Mouse (Mus musculus) Patski (cell line): Measurements from ENCODE around the gene Mylip. TPM values are rescaled to one million over a fixed set of nuclear protein-coding genes. Genes with fewer than 3 reads are reported as not detected.

Experiments used
- ATAC-seq: fragments of 100-300 bp; one replicate; pipeline ENCODE4 v1.8.0; 2021
- CTCF ChIA-PET: fragments of 350-600 bp; sonication (Branson Sonifier 250); formaldehyde crosslinking; loops from one replicate; lab custom pipeline; 2022; ENCODE audit warnings: inconsistent platforms; lab: Charles Lee
- POLR2A ChIA-PET: fragments of 350-600 bp; sonication (Branson Sonifier 250); formaldehyde crosslinking; loops from one replicate; lab custom pipeline; 2022; ENCODE audit warnings: antibody characterized with exemption, inconsistent platforms; lab: Charles Lee
- DNase-seq: peaks from one replicate; pipeline ENCODE4 v3.0.0-alpha.2; 2011; ENCODE audit warnings: low read depth, low spot score
- H3K27me3 ChIP-seq: fragments of 371-371 bp; one replicate; pipeline ENCODE4 v1.5.1; 2021
- CTCF ChIP-seq: fragments of 100-300 bp; IDR thresholded peaks from one replicate; pipeline ENCODE4 v1.5.1; 2021
- in situ Hi-C: fragments of 300-500 bp; cut with MboI; formaldehyde crosslinking; loops from 3 replicates; pipeline ENCODE4 v1.11.1; 2018; ENCODE audit warnings: low pct_unique_long_range_greater_than_20kb, mixed read lengths
- polyA plus RNA-seq: library from polyadenylated mRNA; unstranded; gene quantifications from one replicate; pipeline ENCODE4 v1.2.3, GENCODE M21; 2021

The Mylip gene
- polyA plus RNA-seq, 1 experiment from 2014 or later, result 21.6 TPM

GRCm38 (mm10) chr13:45390962-45391853 lies 1.7 kb downstream of the Mylip start:
- TF ChIP-seq CTCF, result no peak
- CTCF ChIA-PET, result interaction anchor here (1.1 to 1.3 kb wide), 3 partner anchors 51 to 360 kb away, joined by 3 to 4 read pairs (median 4); no protein-coding TSS in a partner anchor
- H3K27me3 ChIP-seq, result no peaks in the 10 kb centered on the region
- in situ Hi-C loops, result loop anchor here (5.0 kb wide), 1 partner anchor 71 kb away; no protein-coding TSS in a partner anchor
- no peak for ATAC-seq
- no peak for DNase-seq
- POLR2A ChIA-PET, result interaction anchor here (0.8 kb wide), 1 partner anchor 79 kb away, joined by 3 read pairs; no protein-coding TSS in a partner anchor

DNA sequence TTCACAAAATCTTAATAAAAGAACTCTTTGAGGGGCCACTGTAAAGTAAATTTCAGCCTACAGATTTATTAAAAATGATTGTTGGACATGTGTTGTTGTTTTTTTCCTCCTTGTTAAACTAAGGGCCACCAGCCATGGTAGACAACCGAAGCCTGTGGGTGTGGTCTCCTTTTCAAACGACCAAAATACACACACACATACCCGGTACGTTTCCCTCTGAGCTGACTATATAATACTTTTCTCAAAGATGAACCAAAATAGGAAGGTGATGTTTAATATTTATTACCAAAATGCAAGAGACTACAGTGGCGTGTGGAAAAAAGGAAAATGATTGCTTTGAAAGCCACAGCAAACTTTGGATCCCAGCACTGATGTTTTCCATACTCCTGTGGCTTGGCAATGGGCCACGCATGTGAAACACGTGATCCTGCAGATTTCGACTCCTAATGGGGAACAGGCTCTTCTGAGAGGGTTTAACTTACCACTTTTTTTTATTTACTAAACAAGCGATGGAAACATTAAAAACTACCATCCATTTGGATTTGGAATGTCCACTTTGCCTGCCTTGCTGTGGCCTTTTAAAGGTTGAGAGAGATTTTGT lies 2.4 kb downstream of the Mylip start:
- no peak for TF ChIP-seq CTCF
- ChIA-PET POLR2A (interaction anchor here (0.6 to 1.0 kb wide), 2 partner anchors 8 to 13 kb away, joined by 3 to 4 read pairs; no protein-coding TSS in a partner anchor), CTCF (no interaction called here)
- in situ Hi-C loops, result loop anchor here (5.0 kb wide), 1 partner anchor 70 kb away; no protein-coding TSS in a partner anchor
- ATAC-seq (no peak), DNase-seq (no peak)
- no peaks in the 10 kb centered on the region for H3K27me3 ChIP-seq

DNA sequence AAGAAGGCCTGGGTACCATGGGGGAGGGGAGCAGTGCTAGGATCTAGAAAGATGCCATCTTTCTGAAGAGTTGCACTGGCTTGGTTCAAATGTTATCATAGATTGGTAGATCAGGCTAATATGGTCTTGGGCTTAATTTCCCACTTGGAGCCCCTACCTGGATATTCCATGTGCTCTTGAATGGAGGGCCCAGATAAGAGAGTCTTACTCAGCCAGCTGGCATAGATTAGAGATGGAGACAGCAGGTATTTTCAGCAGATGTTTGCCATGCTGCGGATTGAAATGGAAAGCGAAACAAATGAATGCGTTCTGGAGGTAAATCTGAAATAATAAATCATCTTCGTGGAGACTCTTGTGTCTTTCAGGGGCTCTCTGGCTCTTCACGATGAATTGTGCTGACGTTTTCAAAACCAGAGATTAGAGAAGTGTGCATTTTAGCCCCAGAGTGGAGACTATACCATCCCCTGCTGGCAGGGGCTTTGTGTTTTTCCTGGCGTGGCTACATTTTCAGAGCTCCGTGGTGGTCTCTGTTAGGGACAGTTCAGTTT lies 4.8 kb downstream of the Mylip start:
- no peaks in the 10 kb centered on the region for H3K27me3 ChIP-seq
- ATAC-seq (no peak), DNase-seq (no peak)
- in situ Hi-C loops, result loop anchor here (5.0 kb wide), 1 partner anchor 68 kb away; no protein-coding TSS in a partner anchor
- ChIA-PET POLR2A (no interaction called here), CTCF (no interaction called here)
- TF ChIP-seq CTCF, result no peak

GRCm38 (mm10) chr13:45396724-45397123 lies 7.2 kb downstream of the Mylip start:
- TF ChIP-seq CTCF, result no peak

GRCm38 (mm10) chr13:45397240-45397639 lies 7.7 kb downstream of the Mylip start:
- no peak for ATAC-seq
- CTCF ChIA-PET, result interaction anchor here (1.2 kb wide), 1 partner anchor 366 kb away, joined by 3 read pairs; no protein-coding TSS in a partner anchor
- POLR2A ChIA-PET, result no interaction called here
- no peak for DNase-seq
- in situ Hi-C loops, result no loop called here
- no peaks in the 10 kb centered on the region for H3K27me3 ChIP-seq
- TF ChIP-seq CTCF, result no peak

More at GRCm38 (mm10) chr13:45396724-45397123, 7.2 kb downstream of the Mylip start:
- no peaks in the 10 kb centered on the region for H3K27me3 ChIP-seq
- no peak for ATAC-seq
- no peak for DNase-seq
- in situ Hi-C loops, result no loop called here
- ChIA-PET CTCF (no interaction called here), POLR2A (no interaction called here)

DNA sequence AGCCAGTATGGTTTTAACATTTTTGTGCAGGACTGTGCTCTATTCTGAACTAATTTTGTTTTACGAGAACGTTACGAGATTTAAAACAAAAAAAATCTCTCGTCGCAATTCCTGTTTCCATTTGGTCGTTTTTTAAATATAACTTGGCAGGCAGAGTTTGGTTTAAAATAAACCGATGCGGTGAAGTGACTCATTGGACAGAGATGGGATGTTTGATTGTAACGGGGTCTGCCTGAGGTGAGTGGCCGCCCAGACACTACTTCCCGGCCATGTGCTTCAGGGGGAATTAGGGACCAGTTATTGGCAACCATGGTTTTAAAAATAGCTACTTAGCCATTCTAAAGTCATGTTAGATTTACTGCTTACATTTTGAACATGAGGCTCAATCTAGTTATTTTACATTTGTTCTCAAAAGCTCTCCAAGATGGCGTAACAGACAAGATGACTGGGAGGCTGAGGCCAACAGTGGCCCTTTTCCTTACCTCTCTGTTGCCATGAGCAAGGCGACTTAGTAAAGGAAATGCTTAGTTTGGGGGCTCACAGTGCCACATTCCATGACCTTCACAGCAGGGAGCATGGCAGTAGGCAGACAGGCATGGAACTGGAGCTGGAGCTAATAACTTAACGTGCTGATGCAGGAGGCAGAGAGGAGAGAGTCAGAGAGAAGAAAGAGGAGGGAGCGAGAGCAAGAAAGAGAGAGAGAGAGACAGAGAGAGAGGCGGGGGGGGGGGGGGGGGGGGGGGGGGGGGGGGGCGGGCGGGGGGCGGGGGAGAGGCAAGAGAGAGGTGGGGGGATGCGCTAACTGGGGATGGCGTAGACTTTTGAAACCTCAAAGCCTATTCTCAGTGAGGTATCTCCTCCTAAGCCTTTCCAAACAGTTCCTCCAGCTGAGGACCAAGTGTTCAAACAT lies 8.6 kb downstream of the Mylip start:
- POLR2A ChIA-PET, result no interaction called here
- CTCF ChIA-PET, result interaction anchor here (0.6 to 1.2 kb wide), 2 partner anchors 367 to 1014 kb away, joined by 3 read pairs; no protein-coding TSS in a partner anchor
- no peak for TF ChIP-seq CTCF
- DNase-seq (no peak), ATAC-seq (no peak)
- no peaks in the 10 kb centered on the region for H3K27me3 ChIP-seq
- in situ Hi-C loops, result no loop called here

DNA sequence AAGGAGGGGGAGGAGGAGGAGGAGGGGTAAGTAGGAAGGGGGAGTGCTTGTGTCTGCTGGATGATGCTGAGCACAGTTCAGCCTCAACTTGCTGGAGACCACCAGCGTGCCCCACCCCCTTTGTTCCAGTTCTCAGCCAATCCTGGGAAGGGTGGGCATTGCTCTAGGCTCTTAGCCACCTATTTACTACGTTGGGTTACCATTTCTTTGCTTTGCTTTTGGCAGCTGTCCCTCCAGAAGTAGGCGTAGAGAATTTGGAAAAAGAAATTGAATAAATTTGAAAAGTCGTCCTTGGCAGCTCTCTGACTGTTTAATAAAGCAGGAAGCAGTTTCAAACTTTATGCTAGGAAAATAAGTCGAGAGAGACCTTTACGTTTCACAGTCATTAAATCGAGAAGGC lies 11.2 kb downstream of the Mylip start:
- DNase-seq (no peak), ATAC-seq (no peak)
- ChIA-PET POLR2A (no interaction called here), CTCF (no interaction called here)
- no peaks in the 10 kb centered on the region for H3K27me3 ChIP-seq
- no peak for TF ChIP-seq CTCF
- in situ Hi-C loops, result no loop called here

GRCm38 (mm10) chr13:45401816-45402215 lies 12.3 kb downstream of the Mylip start:
- no peak for TF ChIP-seq CTCF
- no peaks in the 10 kb centered on the region for H3K27me3 ChIP-seq
- DNase-seq (no peak), ATAC-seq (no peak)
- in situ Hi-C loops, result no loop called here
- ChIA-PET POLR2A (interaction anchor here (0.6 kb wide), 1 partner anchor 60 kb away, joined by 5 read pairs; no protein-coding TSS in a partner anchor), CTCF (no interaction called here)

GRCm38 (mm10) chr13:45402316-45403039 lies 12.9 kb downstream of the Mylip start:
- no peak for TF ChIP-seq CTCF
- ChIA-PET POLR2A (interaction anchor here (0.6 to 0.7 kb wide), 2 partner anchors 39 to 59 kb away, joined by 5 read pairs; no protein-coding TSS in a partner anchor), CTCF (no interaction called here)
- in situ Hi-C loops, result no loop called here
- H3K27me3 ChIP-seq, result no peaks in the 10 kb centered on the region
- DNase-seq, result no peak
- ATAC-seq, result peak; percentile 26
